Mouse (Mus musculus) embryonic facial prominence, embryonic 14.5 days (tissue): ENCODE data around the gene Magohb. TPM values are rescaled to one million over a fixed set of nuclear protein-coding genes. Genes with fewer than 3 reads are reported as not detected.

Source experiments
- ATAC-seq: fragments of 200-750 bp; cut with Nextera tagmentation; 2 replicates; pipeline ENCODE4 v1.8.0; 2017; ENCODE audit warnings: low read depth, moderate number of reproducible peaks, moderate TSS enrichment
- DNase-seq: peaks from one replicate; pipeline ENCODE4 v3.0.0-alpha.2; 2015; ENCODE audit warnings: low spot score
- H3K27ac ChIP-seq: fragments of 300-500 bp; sonication (generic); replicated peaks from 2 replicates; pipeline ENCODE4 v1.5.1; 2014; ENCODE audit warnings: low read depth, mild to moderate bottlenecking, low read length, moderate library complexity
- H3K27me3 ChIP-seq: fragments of 300-500 bp; sonication (generic); replicated peaks from 2 replicates; pipeline ENCODE4 v1.6.1; 2014; ENCODE audit warnings: low read length; ENCODE audit not compliant: control insufficient read depth, insufficient read depth
- H3K36me3 ChIP-seq: fragments of 300-500 bp; sonication (generic); 2 replicates; pipeline ENCODE4 v1.6.1; 2014; ENCODE audit warnings: low read length, mixed read lengths; ENCODE audit not compliant: control insufficient read depth, insufficient read depth
- H3K4me1 ChIP-seq: fragments of 300-500 bp; sonication (generic); 2 replicates; pipeline ENCODE4 v1.6.1; 2014; ENCODE audit warnings: antibody characterized with exemption, low read length; ENCODE audit not compliant: control insufficient read depth, insufficient read depth
- H3K4me2 ChIP-seq: fragments of 300-500 bp; sonication (generic); 2 replicates; pipeline ENCODE4 v1.6.1; 2014; ENCODE audit warnings: low read depth, mild to moderate bottlenecking, low read length, moderate library complexity, mixed read lengths
- H3K4me3 ChIP-seq: fragments of 300-500 bp; sonication (generic); 2 replicates; pipeline ENCODE4 v1.5.1; 2014; ENCODE audit warnings: low read depth, mild to moderate bottlenecking, low read length
- H3K9ac ChIP-seq: fragments of 300-500 bp; sonication (generic); 2 replicates; pipeline ENCODE4 v1.6.1; 2014; ENCODE audit warnings: low read depth, mild to moderate bottlenecking, low read length, moderate library complexity, mixed read lengths
- H3K9me3 ChIP-seq: fragments of 300-500 bp; sonication (generic); 2 replicates; pipeline ENCODE4 v1.6.1; 2016; ENCODE audit warnings: low read length; ENCODE audit not compliant: control insufficient read depth
- WGBS: fragments of 180-500 bp; shearing (Covaris S2); extraction: QIAGEN DNeasy Blood & Tissue Kit; methylation state at CpG from one replicate; pipeline ENCODE4 v1.1.7; 2014; 5-methylcytosine and 5-hydroxymethylcytosine counted together
- polyA plus RNA-seq: library from polyadenylated mRNA; unstranded; fragments of >200 nt; fragmentation: Nextera tagmentation; extraction: Ambion mirVana; gene quantifications from 2 replicates; pipeline ENCODE4 v1.2.1, GENCODE M21; 2014

Gene Magohb
- polyA plus RNA-seq, 1 experiment from 2014 or later = 64.6 TPM

DNA sequence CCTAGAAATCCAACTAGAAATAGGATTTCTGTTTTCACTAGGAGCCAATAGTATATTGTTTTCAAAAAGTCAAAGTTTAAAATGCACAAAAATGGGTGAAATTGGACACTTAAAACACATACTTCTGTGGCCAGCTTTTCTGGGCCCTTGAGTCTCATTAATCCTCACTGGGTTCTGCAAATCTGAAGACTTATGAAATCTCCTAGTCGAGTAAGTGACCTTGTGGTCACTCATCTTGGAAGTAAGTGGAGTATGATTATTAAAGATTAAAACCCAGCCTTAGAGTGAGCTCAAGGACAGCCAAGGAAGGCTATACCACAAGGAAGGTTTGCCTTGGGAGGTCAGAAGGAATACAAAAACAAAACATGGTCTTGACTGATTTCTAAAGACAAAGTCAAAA is 22.7 kb downstream of the Magohb start:
- no peak overlapping the region for H3K4me3 ChIP-seq
- 58% methylated on average over 1 of the region's 1 CpGs for WGBS
- no peaks in the 10 kb centered on the region for H3K27me3 ChIP-seq

DNA sequence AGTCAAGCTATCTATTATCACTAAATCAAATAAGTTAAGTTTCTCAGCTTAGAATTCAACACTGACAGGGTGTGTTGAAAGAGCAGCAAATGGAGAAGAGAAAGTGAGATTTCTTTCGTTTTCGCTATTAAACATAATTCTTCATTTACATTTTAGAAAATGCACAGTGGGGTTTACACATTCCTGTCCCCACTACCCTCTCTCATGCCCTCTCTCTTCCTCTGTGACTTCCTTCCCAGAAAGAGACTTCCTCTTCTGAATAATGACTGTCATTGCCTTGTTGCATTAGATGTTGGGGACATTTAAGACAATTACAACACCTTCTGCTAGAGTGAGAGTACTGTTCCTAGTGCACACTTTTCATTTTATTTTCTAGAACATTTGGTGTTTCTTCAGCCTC is 23.4 kb downstream of the Magohb start:
- Histone ChIP-seq H3K27ac (no peak overlapping the region), H3K36me3 (no peaks in the 10 kb centered on the region), H3K4me2 (no peak overlapping the region), H3K9ac (no peak overlapping the region), H3K27me3 (no peaks in the 10 kb centered on the region), H3K9me3 (no peaks in the 10 kb centered on the region), H3K4me3 (no peak overlapping the region), H3K4me1 (no peaks in the 10 kb centered on the region)
- ATAC-seq = no peak
- 88% methylated on average over 2 of the region's 2 CpGs for WGBS
- DNase-seq = no peak

More for the DNA sequence above, 22.7 kb downstream of the Magohb start:
- ATAC-seq (no peak), DNase-seq (no peak)
- Histone ChIP-seq H3K36me3 (no peaks in the 10 kb centered on the region), H3K9me3 (no peaks in the 10 kb centered on the region), H3K4me1 (no peaks in the 10 kb centered on the region), H3K4me2 (no peak overlapping the region), H3K27ac (no peak overlapping the region), H3K9ac (no peak overlapping the region)

DNA sequence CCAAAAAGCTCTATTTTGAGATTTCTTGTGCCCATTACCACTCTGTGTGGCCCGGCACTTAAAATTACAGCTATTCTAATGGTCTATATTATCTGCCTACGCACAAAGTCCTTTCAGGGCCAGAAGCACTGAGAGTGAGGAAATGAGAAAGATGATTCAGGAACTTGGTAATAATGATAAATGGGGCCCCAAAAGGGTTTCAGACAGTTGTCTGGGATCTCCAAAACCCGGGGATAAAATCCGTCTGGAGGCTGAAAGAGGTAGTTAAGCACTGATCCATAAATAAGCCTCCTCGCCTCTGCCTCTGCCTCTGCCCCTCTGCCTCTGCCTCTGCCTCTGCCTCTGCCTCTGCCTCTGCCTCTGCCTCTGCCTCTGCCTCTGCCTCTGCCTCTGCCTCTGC is 28.9 kb downstream of the Magohb start:
- no peak overlapping the region for H3K4me2 ChIP-seq
- no peak overlapping the region for H3K27ac ChIP-seq
- H3K27me3 ChIP-seq = no peaks in the 10 kb centered on the region
- no peak overlapping the region for H3K9ac ChIP-seq
- ATAC-seq (no peak), DNase-seq (no peak)
- 80% methylated on average over 5 of the region's 5 CpGs for whole genome bisulfite sequencing
- no peak overlapping the region for H3K4me3 ChIP-seq
- H3K36me3 ChIP-seq = no peaks in the 10 kb centered on the region
- H3K9me3 ChIP-seq = no peaks in the 10 kb centered on the region
- no peaks in the 10 kb centered on the region for H3K4me1 ChIP-seq

DNA sequence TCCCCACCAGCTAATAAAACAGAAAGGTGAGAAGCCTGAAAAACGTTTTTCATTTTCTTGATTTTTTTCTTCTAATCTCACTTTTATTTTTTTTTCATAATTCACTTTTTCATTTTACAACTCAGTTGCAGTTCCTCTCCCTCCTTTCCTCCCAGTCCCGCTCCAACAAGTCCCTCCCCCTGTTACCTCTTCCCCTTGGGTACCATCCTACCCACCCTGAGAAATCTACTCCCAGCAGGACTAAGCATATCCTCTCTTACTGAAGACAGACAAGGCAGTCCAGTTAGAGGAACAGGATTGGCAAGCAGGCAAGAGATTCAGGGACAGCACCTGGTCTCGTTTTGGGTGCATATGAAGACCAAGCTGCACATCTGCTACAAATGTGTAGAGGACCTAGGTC is 30.3 kb downstream of the Magohb start:
- no peak overlapping the region for H3K9ac ChIP-seq
- no peaks in the 10 kb centered on the region for H3K36me3 ChIP-seq
- no peak overlapping the region for H3K4me3 ChIP-seq
- no peak overlapping the region for H3K27ac ChIP-seq
- H3K4me2 ChIP-seq = no peak overlapping the region
- no peaks in the 10 kb centered on the region for H3K4me1 ChIP-seq
- DNase-seq (no peak), ATAC-seq (no peak)
- WGBS = 65% methylated on average over 3 of the region's 3 CpGs
- H3K27me3 ChIP-seq = no peaks in the 10 kb centered on the region
- H3K9me3 ChIP-seq = no peaks in the 10 kb centered on the region

DNA sequence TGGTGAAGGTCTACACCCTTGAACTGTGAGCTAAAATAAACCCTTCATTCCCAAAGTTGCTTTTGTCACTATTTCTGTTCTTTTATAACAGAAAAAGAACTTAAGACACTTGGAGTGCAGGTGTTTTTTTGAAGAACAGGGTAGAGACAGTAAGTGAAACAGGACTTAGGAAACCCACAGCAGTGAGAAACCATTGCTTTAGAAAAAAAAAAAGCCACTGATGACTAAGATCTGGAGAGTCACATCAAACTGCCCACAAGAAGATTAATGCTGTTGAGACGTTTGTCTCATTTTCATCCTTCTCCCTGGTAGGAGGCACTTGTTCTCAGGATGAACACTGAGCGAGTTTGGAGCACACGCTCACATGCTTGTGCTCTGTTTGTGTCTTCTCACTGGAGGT is 31.0 kb downstream of the Magohb start:
- Histone ChIP-seq H3K9me3 (no peaks in the 10 kb centered on the region; the same call in 1 of the 2 replicates), H3K4me2 (no peak overlapping the region), H3K36me3 (no peaks in the 10 kb centered on the region), H3K4me1 (no peaks in the 10 kb centered on the region), H3K27ac (no peak overlapping the region), H3K27me3 (no peaks in the 10 kb centered on the region), H3K9ac (no peak overlapping the region), H3K4me3 (no peak overlapping the region)
- WGBS = 85% methylated on average over 3 of the region's 3 CpGs
- no peak for ATAC-seq
- no peak for DNase-seq

DNA sequence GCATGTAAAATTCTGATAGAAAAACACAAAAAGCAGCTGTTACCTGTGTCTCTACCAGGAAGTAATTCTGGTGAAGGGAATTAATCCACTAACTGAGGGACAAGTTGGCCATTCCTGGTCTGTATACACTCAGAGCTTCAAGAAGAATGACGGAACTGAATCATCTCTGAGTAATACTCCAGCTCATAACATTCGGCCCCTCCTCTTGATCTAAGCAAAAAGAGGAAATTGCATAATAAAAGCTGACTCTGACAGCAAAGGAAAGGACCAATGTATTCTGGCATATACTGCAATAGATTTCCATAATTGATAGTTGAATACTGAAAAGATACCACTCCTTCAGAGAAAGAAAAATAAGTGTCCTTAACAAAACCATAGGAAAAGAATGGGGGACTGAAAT is 45.8 kb downstream of the Magohb start, which contains the start of gene Klra2:
Klra2 (minus strand) TSS at position 157 of the 400 bp plus-strand sequence.
- H3K27me3 ChIP-seq = no peaks in the 10 kb centered on the region
- no peak within 1 kb of the TSS for H3K4me2 ChIP-seq
- no peaks in the 10 kb centered on the region for H3K9me3 ChIP-seq
- no peak within 1 kb of the TSS for H3K27ac ChIP-seq
- H3K36me3 ChIP-seq = no peaks in the 10 kb centered on the region
- ATAC-seq (no peak), DNase-seq (no peak)
- H3K4me1 ChIP-seq = no peaks in the 10 kb centered on the region
- no peak within 1 kb of the TSS for H3K4me3 ChIP-seq
- H3K9ac ChIP-seq = no peak within 1 kb of the TSS
- WGBS = 79% methylated on average over 2 of the region's 2 CpGs

DNA sequence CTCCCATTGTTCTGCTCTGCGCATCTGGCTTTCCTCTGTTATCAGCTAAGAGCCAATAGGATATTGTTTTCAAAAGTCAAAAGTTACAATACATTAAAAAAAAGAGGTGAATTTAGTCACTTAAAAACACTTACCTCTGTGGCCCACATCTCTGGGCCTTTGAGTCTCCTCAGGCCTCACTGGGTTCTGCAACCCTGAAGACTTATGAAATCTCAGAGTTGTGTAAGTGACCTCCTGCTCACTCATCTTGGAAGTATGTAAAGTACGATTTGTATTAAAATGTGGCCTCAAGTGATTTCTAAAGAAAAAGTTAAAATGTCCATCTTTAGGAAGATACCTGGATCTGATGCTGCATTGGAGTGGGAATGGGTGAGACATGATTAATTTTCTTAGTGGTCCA is 48.0 kb downstream of the Magohb start:
- ATAC-seq (no peak), DNase-seq (no peak)
- no peaks in the 10 kb centered on the region for H3K4me1 ChIP-seq
- H3K9ac ChIP-seq = no peak overlapping the region
- no peaks in the 10 kb centered on the region for H3K9me3 ChIP-seq
- no peak overlapping the region for H3K4me2 ChIP-seq
- no peak overlapping the region for H3K27ac ChIP-seq
- 69% methylated on average over 2 of the region's 2 CpGs for WGBS
- H3K36me3 ChIP-seq = no peaks in the 10 kb centered on the region
- no peaks in the 10 kb centered on the region for H3K27me3 ChIP-seq
- H3K4me3 ChIP-seq = no peak overlapping the region

Other genes with a start within 250 kb of the Magohb start
- gene Klra2, start 45.9 kb downstream of the Magohb start, polyA plus RNA-seq = 0.29 TPM in 1 of 2 replicates, not detected in the other
- gene Styk1, start 60.4 kb upstream of the Magohb start, polyA plus RNA-seq = 1.2 and 2.0 TPM in 2 replicates
- 67.8 and 90.2 TPM in 2 replicates for gene Ybx3, start 95.2 kb upstream of the Magohb start, polyA plus RNA-seq
- 0.55 and 3.7 TPM in 2 replicates for gene 5430401F13Rik, start 193.2 kb upstream of the Magohb start, polyA plus RNA-seq
- gene Gm6619, start 193.2 kb upstream of the Magohb start, polyA plus RNA-seq = 1.9 and 6.4 TPM in 2 replicates